Mouse (Mus musculus) neural tube, embryonic 15.5 days (tissue): ENCODE data around the gene Proser2. TPM values are rescaled to one million over a fixed set of nuclear protein-coding genes. Genes with fewer than 3 reads are reported as not detected.
"Not testable (repeated sequence)": the region's sequence is repeated elsewhere in the genome, so short reads cannot be mapped to it uniquely, and the experiment has no call there.

Experiments
- ATAC-seq: fragments of 200-750 bp; cut with Nextera tagmentation; 2 replicates; pipeline ENCODE4 v1.8.0; 2017; ENCODE audit warnings: mild to moderate bottlenecking, moderate TSS enrichment, moderate library complexity; ENCODE audit not compliant: low FRiP score
- H3K27ac ChIP-seq: fragments of 300-500 bp; sonication (generic); replicated peaks from 2 replicates; pipeline ENCODE4 v1.5.1; 2015; ENCODE audit warnings: mild to moderate bottlenecking, inconsistent platforms
- H3K27me3 ChIP-seq: fragments of 300-500 bp; sonication (generic); replicated peaks from 2 replicates; pipeline ENCODE4 v1.6.1; 2015; ENCODE audit warnings: inconsistent platforms
- H3K36me3 ChIP-seq: fragments of 300-500 bp; sonication (generic); 2 replicates; pipeline ENCODE4 v1.6.1; 2015; ENCODE audit warnings: inconsistent platforms
- H3K4me1 ChIP-seq: fragments of 300-500 bp; sonication (generic); 2 replicates; pipeline ENCODE4 v1.6.1; 2015; ENCODE audit warnings: inconsistent platforms
- H3K4me2 ChIP-seq: fragments of 300-500 bp; sonication (generic); 2 replicates; pipeline ENCODE4 v1.6.1; 2015; ENCODE audit warnings: inconsistent platforms, mild to moderate bottlenecking, moderate library complexity
- H3K4me3 ChIP-seq: fragments of 300-500 bp; sonication (generic); replicated peaks from 2 replicates; pipeline ENCODE4 v1.5.1; 2015; ENCODE audit warnings: mild to moderate bottlenecking, inconsistent platforms
- H3K9ac ChIP-seq: fragments of 300-500 bp; sonication (generic); replicated peaks from 2 replicates; pipeline ENCODE4 v1.6.1; 2015; ENCODE audit warnings: mild to moderate bottlenecking, inconsistent platforms
- H3K9me3 ChIP-seq: fragments of 300-500 bp; sonication (generic); replicated peaks from 2 replicates; pipeline ENCODE4 v1.6.1; 2016; ENCODE audit warnings: inconsistent platforms
- WGBS: fragments of 180-500 bp; shearing (Covaris S2); methylation state at CpG from one replicate; pipeline ENCODE4 v1.1.7; 2015; ENCODE audit warnings: mixed read lengths; 5-methylcytosine and 5-hydroxymethylcytosine counted together
- polyA plus RNA-seq: library from polyadenylated mRNA; unstranded; fragments of >200 nt; fragmentation: Nextera tagmentation; extraction: Ambion mirVana; gene quantifications from 2 replicates; pipeline ENCODE4 v1.2.1, GENCODE M21; 2015

Gene Proser2
- polyA plus RNA-seq, 1 experiment from 2014 or later: 14.5 TPM

DNA sequence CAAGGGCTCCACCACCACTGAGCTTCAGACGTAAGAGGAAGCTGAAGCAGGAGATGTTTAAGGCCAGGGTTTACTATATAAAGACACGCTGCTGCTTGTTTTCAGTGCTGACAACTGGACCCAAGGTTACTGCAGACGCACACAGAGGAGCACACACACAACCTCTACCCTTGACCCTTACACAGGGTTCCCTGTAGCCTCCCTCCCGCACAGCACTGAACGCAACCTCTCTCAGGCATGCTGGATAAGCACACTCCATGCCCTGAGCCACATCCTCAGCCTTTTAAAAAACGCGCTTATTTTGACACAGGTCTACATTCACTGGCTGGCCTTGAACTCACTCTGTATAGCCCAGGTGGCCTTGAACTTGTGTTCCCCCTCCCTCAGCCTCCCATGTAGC, 7.0 kb downstream of the Proser2 start:
- H3K27ac ChIP-seq: no peak overlapping the region

DNA sequence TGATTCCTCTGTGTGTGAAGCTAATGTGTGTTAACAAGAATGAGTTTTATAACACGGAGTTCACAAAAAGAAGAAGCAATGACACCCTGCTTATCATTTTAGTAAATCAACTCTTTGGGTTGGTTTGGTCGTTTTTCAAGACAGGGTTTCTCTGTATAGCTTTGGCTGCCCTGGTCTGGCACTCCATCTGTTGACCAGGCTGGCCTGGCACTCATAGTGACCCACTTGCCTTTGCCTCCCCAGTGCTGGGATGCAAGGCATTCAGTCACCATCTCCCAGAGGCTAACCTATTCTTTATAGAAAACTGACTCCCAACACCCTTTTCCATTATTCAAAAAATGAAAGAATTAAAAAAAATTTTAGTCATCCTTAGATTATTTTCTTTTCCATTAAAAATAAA, 8.9 kb downstream of the Proser2 start:
- Histone ChIP-seq H3K4me2 (no peak overlapping the region), H3K4me3 (no peak overlapping the region), H3K9ac (no peak overlapping the region), H3K27me3 (no peaks in the 10 kb centered on the region), H3K4me1 (no peaks in the 10 kb centered on the region), H3K36me3 (no peaks in the 10 kb centered on the region), H3K9me3 (no peaks in the 10 kb centered on the region), H3K27ac (no peak overlapping the region)
- no peak for ATAC-seq
- 81% methylated on average over 2 of the region's 2 CpGs for WGBS

More for the DNA sequence above, 7.0 kb downstream of the Proser2 start:
- Histone ChIP-seq H3K4me3 (no peak overlapping the region), H3K27me3 (no peaks in the 10 kb centered on the region; the same call in 1 of the 2 replicates), H3K4me2 (no peak overlapping the region), H3K36me3 (no peaks in the 10 kb centered on the region), H3K4me1 (no peaks in the 10 kb centered on the region), H3K9ac (no peak overlapping the region), H3K9me3 (no peaks in the 10 kb centered on the region)
- ATAC-seq: no peak
- WGBS: 86% methylated on average over 7 of the region's 7 CpGs

DNA sequence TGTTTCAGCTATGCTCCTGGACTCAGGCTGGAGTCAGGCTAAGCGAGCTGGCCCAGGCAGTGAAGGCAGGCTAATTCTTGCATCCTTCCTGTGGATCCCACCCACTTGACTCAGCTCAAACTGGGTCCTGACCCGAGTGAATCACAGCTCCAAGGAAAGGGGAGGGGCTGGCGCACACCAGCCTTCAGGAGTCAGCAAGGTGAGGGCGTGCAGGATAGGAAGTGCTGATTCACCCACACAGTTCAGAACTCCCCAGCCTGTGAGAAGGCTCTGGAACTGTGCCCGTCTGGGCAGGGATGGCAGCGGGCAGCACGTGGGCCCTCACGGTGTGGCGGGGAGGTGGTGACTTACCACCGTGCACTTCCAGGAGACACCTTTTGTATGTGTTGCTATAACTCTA, 11.8 kb downstream of the Proser2 start:
- Histone ChIP-seq H3K27ac (no peak overlapping the region), H3K36me3 (no peaks in the 10 kb centered on the region), H3K4me3 (no peak overlapping the region), H3K4me1 (no peaks in the 10 kb centered on the region), H3K4me2 (no peak overlapping the region), H3K27me3 (no peaks in the 10 kb centered on the region), H3K9ac (no peak overlapping the region), H3K9me3 (no peaks in the 10 kb centered on the region)
- 82% methylated on average over 10 of the region's 10 CpGs for WGBS
- ATAC-seq: no peak

DNA sequence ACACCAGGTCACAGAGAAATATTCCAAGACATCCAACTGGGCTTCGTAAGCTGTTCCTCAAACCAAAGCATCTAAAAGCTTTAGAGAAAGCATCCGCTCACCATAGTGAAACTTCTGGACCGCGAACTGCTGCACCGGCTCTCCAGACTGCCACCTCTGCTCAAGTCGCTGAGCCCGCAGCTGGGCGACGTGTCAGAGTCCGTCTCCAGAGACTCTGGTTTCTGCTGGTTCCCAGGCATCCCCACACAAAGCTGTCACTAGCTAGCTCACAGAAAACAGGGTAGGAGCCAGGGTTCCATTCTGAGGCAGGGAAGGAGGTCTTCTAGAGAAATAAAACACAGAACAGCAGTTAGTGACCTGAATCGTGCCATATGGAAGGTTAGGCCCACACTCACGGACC, 16.2 kb downstream of the Proser2 start:
- no peaks in the 10 kb centered on the region for H3K9me3 ChIP-seq
- H3K4me1 ChIP-seq: no peaks in the 10 kb centered on the region
- no peak for ATAC-seq
- H3K9ac ChIP-seq: no peak overlapping the region
- whole genome bisulfite sequencing: 81% methylated on average over 12 of the region's 12 CpGs
- no peak overlapping the region for H3K27ac ChIP-seq
- H3K36me3 ChIP-seq: no peaks in the 10 kb centered on the region
- H3K4me2 ChIP-seq: no peak overlapping the region
- H3K27me3 ChIP-seq: no peaks in the 10 kb centered on the region
- no peak overlapping the region for H3K4me3 ChIP-seq

DNA sequence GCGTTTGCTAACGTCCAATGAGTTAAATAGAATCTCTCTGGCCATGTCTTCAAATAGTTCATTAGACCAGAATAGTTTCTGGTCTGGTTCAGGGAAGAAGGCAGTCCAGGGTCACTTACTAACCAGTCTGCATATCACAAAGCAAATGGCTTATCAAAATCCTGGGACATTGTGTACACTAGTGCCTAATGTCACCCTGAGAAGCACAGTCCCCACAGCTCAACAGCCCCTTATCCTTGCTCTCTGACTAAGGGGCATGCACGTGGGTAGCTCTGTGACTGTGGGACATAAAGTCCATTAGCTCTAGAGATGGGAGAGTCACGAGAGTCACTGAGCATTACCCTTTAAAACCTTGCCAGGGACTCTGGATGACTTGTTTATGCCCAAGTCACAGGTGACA, 17.4 kb downstream of the Proser2 start:
- Histone ChIP-seq H3K9ac (no peak overlapping the region), H3K27me3 (no peaks in the 10 kb centered on the region), H3K4me3 (no peak overlapping the region), H3K36me3 (no peaks in the 10 kb centered on the region), H3K27ac (no peak overlapping the region), H3K4me2 (no peak overlapping the region), H3K4me1 (no peaks in the 10 kb centered on the region), H3K9me3 (no peaks in the 10 kb centered on the region)
- 79% methylated on average over 4 of the region's 4 CpGs for WGBS
- ATAC-seq: no peak

DNA sequence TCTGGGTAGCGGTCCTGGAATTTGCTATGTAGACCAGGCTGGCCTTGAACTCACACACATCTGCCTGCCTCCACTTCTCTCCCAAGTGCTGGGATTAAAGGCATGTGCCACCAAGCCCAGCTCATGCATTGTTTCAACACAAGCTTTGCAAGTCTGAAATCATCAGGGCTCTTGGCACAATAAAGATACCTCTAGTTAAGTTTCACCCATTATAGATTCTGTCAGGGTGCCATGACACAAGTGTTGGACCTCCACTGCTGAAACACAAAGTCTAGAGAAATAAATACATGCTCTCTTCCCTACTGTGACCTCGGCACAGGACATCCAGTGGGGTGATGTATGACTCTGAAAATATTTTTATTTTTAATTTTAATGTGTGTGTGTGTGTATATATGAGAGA, 24.6 kb downstream of the Proser2 start:
- H3K4me3 ChIP-seq: no peak overlapping the region
- ATAC-seq: no peak
- H3K4me1 ChIP-seq: peaks cover 3% of the 10 kb centered on the region
- no peaks in the 10 kb centered on the region for H3K36me3 ChIP-seq
- no peak overlapping the region for H3K9ac ChIP-seq
- peaks cover 11% of the 10 kb centered on the region; the same call in 1 of the 2 replicates for H3K27me3 ChIP-seq
- 90% methylated on average over 2 of the region's 2 CpGs for WGBS
- no peak overlapping the region for H3K4me2 ChIP-seq
- H3K9me3 ChIP-seq: no peaks in the 10 kb centered on the region
- H3K27ac ChIP-seq: no peak overlapping the region

DNA sequence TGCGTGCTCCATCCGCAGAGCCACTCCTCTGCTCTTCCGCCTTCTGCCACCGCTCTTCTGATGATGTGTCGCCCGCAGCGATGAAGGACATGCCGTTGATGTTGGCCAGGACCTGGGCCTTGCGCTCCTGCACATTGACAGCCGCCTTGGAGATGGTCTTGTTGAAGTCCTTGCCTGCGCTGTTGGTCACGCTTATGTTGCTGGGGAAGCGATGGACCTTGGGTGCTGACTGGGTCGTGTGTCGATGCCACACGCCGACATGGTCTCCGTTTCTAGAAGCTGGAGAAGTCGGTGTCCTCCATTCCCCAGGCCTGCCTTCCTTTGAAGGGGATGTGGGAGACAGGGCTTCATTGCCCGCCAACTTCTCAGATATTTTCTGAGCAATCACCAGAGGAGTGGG, 29.3 kb downstream of the Proser2 start:
- ATAC-seq: 0 out of 2 replicates have a peak, but pooled peaks have one; percentile 11
- WGBS: 46% methylated on average over 20 of the region's 20 CpGs

DNA sequence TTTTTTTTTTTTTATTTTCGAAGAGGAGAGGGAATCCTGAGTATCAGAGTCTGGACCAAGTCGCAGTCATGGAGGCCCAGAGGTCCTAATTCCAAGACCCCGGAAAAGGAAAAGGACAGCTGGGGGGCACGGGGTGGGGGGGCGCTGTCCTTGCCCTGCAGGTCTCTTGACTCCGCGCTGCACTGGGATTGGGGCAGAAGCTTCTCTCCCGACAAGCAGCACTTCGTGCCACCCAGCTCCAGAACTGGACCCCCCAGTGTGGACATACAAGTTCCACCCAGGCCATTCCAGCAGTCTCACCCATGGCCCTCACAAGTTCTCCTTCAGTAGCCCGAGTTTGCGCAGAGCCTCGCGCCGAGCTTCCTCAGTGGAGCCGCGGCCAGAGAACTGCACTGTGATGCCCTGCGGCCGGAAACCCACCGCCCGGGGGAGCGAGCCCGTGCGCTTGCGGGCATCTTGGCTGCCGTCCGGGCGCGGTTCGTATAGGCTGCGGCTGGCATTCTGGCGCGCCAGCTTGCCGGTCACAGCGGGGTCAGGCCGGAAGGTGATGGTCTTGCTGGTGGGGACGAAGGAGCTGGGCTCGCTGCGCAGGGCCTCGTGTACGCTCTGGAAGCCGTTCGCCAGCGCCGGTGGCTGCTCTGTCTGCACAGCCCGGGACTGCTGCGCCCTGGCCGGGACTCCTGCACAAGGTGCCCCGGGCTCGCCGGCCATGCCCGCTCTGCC, 29.8 kb downstream of the Proser2 start:
- H3K4me3 ChIP-seq: peak overlapping the region; percentile 46
- peak overlapping the region; percentile 87 for H3K4me2 ChIP-seq
- 12% methylated on average over 51 of the region's 51 CpGs for WGBS
- no peaks in the 10 kb centered on the region for H3K36me3 ChIP-seq
- no peak overlapping the region for H3K27ac ChIP-seq
- ATAC-seq: peak; percentile 86
- H3K9me3 ChIP-seq: no peaks in the 10 kb centered on the region
- H3K27me3 ChIP-seq: peaks cover 18% of the 10 kb centered on the region; the same call in 1 of the 2 replicates
- H3K4me1 ChIP-seq: peaks cover 11% of the 10 kb centered on the region
- peak overlapping the region; percentile 48 for H3K9ac ChIP-seq

More for the DNA sequence above, 29.3 kb downstream of the Proser2 start:
- Histone ChIP-seq H3K4me2 (peak overlapping the region; percentile 87), H3K4me1 (peaks cover 11% of the 10 kb centered on the region), H3K36me3 (no peaks in the 10 kb centered on the region), H3K27me3 (peaks cover 18% of the 10 kb centered on the region; the same call in 1 of the 2 replicates), H3K27ac (no peak overlapping the region), H3K9me3 (no peaks in the 10 kb centered on the region), H3K9ac (peak overlapping the region; percentile 48), H3K4me3 (peak overlapping the region; percentile 46)

DNA sequence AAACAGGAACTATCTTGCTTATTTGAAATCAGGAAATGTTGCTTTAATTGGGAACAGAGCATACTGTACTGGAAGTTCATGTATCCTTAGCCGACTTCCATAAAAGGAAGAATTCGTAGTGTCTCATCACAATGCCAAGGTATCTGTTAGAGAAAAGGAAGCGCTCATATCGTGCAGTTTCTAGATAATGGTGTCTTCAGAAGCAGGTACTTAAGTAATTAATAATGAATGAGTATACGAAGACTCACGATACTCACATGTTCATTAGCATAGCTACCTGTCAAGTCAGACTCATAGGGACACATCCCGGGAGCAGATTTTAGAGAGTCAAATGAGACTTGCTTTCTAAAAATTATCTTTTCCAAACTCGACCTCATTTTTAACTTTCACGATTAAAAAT, 30.6 kb downstream of the Proser2 start:
- H3K9ac ChIP-seq: no peak overlapping the region
- no peaks in the 10 kb centered on the region for H3K9me3 ChIP-seq
- H3K4me1 ChIP-seq: peaks cover 11% of the 10 kb centered on the region
- WGBS: 80% methylated on average over 9 of the region's 9 CpGs
- no peak for ATAC-seq
- no peak overlapping the region for H3K4me3 ChIP-seq
- no peaks in the 10 kb centered on the region for H3K36me3 ChIP-seq
- peaks cover 18% of the 10 kb centered on the region; the same call in 1 of the 2 replicates for H3K27me3 ChIP-seq
- H3K27ac ChIP-seq: no peak overlapping the region
- no peak overlapping the region for H3K4me2 ChIP-seq

DNA sequence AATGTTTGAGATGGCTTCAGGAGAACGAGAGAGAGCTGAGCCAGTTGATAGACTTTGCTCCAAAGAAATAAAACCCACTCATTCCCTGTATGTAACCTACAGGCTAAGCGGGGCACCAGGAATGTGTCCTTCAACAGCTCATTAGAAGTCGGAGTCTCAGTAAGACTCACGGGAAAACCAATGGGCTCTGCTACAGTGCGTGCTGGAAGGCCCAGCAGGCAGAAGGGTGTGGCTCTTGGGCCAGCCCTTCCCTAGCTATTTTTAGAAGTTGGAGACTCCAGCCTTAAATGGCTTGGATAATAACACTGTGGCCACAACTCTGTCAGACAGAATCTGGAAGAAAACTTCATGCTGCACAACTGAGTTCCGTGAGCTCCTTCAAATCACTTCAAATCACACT, 31.1 kb downstream of the Proser2 start:
- WGBS: 42% methylated on average over 6 of the region's 6 CpGs

DNA sequence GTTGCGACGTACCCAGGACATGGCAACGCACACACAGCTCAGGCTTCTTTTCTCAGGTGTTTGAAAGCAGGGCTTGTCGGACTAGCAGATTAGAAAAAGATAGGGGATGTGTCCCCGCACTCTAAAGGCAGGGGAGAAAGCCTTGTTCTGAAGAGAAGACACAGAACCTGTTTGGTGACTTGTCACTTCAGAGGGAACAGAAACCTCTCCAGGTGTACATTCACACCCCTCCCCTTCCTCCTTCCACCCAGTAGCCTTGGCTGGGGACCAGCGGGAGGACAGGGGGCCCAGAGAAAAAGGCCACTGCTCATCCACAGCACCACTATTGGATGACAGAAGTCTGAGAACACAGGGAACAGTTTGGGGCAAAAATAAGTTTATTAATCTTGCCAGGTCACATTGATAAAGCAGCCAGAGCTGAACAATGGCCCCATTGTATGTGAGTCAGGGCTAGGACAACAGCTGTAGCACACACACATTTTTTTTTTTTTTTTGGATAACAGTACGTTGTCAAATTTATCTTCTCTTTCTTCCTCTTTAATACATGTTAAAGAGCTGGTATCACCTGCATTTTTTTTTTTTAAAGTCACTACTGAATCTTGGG, 32.8 kb downstream of the Proser2 start:
- H3K4me2 ChIP-seq: no peak overlapping the region
- H3K4me1 ChIP-seq: peaks cover 11% of the 10 kb centered on the region
- no peak overlapping the region for H3K27ac ChIP-seq
- H3K4me3 ChIP-seq: no peak overlapping the region
- no peaks in the 10 kb centered on the region for H3K36me3 ChIP-seq
- no peaks in the 10 kb centered on the region for H3K9me3 ChIP-seq
- H3K27me3 ChIP-seq: peaks cover 18% of the 10 kb centered on the region; the same call in 1 of the 2 replicates
- no peak overlapping the region for H3K9ac ChIP-seq
- no peak for ATAC-seq
- 75% methylated on average over 7 of the region's 7 CpGs for WGBS

More for the DNA sequence above, 31.1 kb downstream of the Proser2 start:
- no peak overlapping the region for H3K9ac ChIP-seq
- H3K4me3 ChIP-seq: no peak overlapping the region
- peaks cover 11% of the 10 kb centered on the region for H3K4me1 ChIP-seq
- H3K4me2 ChIP-seq: no peak overlapping the region
- no peak overlapping the region for H3K27ac ChIP-seq
- H3K36me3 ChIP-seq: no peaks in the 10 kb centered on the region
- H3K27me3 ChIP-seq: peaks cover 18% of the 10 kb centered on the region; the same call in 1 of the 2 replicates
- no peak for ATAC-seq
- H3K9me3 ChIP-seq: no peaks in the 10 kb centered on the region

DNA sequence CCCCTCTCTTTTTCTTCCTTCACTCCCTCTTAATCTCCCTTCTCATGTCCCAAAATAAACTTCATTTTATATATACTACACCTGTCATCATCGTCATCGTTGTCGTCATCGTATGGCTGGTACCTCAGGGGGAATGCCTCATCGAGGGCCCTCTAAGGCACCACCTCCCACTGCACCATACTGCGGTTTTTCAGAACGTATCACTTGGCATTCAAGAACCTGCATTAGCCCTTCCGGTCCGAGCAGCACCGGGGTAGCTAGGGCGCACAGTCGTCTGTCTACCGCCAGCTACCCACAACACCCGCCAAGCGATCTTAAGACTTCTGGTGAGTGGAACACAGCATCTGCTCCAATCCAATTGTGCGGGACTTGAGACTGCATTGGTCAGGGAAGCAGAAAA, 40.1 kb downstream of the Proser2 start:
- not testable (repeated sequence) for H3K36me3 ChIP-seq, H3K27me3 ChIP-seq, H3K4me3 ChIP-seq, H3K27ac ChIP-seq, H3K9me3 ChIP-seq, ATAC-seq, H3K4me1 ChIP-seq, H3K4me2 ChIP-seq, H3K9ac ChIP-seq
- 89% methylated on average over 16 of the region's 16 CpGs for WGBS
